Mouse (Mus musculus) embryo, embryonic 11 days (tissue): Measurements from ENCODE around the gene H2-Aa.
"Not testable (repeated sequence)": the region's sequence is repeated elsewhere in the genome, so short reads cannot be mapped to it uniquely, and the experiment has no call there.

Source experiments
- DNase-seq: peaks from one replicate; pipeline ENCODE4 v3.0.0-alpha.2; 2015

H2-Aa gene

DNA sequence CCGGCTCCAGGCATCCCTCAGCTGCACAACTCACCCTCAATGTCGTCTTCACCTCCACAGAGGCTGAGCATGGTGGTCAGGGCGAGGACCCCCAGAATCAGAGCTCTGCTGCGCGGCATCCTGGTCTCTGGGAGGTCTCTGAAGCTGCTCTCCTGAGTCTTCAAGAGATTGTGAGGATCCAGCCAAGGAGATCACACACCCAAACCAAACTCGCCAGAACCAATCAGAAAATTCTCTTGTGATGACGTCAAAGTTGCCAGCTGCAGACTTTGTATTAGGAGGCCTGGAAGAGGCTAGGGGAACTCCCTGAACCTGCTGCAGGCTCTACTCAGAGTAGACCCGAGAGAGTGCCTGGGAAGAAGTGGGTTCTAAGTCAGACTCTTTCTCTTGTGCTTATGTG lies at the start of gene H2-Aa:
Gene H2-Aa, minus strand, starts transcription at position 176 of the 400 bp plus-strand sequence.
- DNase-seq: peak; percentile 77

- no peak for DNase-seq
Observed at GRCm38 (mm10) chr17:34331200-34331599, 43.6 kb upstream of the H2-Aa start.

DNA sequence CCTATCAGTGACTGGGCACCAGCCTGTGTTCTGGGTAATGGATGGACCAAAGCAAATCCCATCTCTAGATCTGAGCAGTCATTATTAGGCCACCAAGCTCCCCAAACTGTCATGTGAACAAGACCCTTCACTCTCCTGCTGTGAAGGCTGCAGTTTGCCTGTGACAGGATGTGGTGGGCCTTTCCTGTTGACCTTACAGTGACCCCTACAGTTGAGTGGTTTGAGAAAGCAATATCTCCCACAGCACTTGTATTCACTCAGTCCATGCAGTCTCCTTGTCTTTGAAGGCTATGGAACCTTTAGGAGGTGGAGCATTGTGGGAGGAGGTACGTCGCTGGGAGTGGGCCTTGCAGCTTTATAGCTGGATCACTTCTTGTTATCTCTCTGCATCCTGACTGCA lies 42.2 kb upstream of the H2-Aa start:
- DNase-seq: peak; percentile 6

GRCm38 (mm10) chr17:34326373-34326772 lies 38.8 kb upstream of the H2-Aa start:
- DNase-seq: no peak

GRCm38 (mm10) chr17:34325436-34325835 lies 37.8 kb upstream of the H2-Aa start, which contains the start of gene H2-Eb2:
TSS of gene H2-Eb2 (plus strand) at chr17:34325665.
- DNase-seq: peak; percentile 8

GRCm38 (mm10) chr17:34317275-34317674 lies 29.7 kb upstream of the H2-Aa start:
- no peak for DNase-seq

GRCm38 (mm10) chr17:34316697-34317096 lies 29.1 kb upstream of the H2-Aa start:
- no peak for DNase-seq

DNA sequence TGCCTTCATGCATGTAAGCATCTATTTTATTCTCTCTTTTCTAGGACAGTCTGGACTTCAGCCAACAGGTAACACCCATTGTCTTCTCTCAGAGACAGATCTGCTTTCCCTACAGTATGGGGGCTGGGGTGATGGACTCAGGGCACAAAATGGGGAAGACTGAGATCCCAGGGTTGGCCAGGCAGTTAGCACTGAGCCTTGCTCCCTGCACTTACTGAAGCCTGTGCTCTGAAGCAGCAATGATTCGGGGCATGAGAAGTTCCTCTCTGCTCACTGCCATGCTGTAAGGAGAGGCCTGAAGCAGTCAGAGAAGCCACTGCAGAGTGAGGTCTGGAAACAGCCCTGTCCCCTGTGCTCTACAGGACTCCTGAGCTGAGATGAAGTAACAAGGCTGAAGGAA lies 27.9 kb upstream of the H2-Aa start:
- DNase-seq: no peak

GRCm38 (mm10) chr17:34314286-34314685 lies 26.7 kb upstream of the H2-Aa start:
- no peak for DNase-seq

DNA sequence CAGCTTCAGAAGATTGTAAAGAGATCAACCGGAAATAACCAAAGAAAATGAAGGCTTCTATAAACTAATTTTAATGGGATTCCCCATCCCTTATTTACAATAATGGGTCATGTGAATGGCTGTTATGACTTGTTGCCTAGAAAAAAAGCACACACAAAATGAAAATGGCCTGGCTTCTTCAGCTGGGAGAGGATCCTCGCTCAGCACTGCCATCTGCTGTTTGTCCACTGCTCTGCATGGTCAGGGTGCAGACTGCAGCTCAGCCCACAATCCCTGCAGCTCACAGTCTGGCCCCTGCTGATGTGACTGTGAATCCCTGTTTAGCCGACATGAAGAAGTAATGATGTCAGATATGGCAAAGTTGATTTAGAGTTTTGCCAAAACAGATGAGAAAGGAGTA lies 25.8 kb upstream of the H2-Aa start:
- DNase-seq: peak; percentile 78

GRCm38 (mm10) chr17:34312185-34312584 lies 24.6 kb upstream of the H2-Aa start:
- DNase-seq: no peak

GRCm38 (mm10) chr17:34310526-34310925 lies 22.9 kb upstream of the H2-Aa start:
- not testable (repeated sequence) for DNase-seq

GRCm38 (mm10) chr17:34309683-34310385 lies 22.2 kb upstream of the H2-Aa start:
- DNase-seq: peak; percentile 80

DNA sequence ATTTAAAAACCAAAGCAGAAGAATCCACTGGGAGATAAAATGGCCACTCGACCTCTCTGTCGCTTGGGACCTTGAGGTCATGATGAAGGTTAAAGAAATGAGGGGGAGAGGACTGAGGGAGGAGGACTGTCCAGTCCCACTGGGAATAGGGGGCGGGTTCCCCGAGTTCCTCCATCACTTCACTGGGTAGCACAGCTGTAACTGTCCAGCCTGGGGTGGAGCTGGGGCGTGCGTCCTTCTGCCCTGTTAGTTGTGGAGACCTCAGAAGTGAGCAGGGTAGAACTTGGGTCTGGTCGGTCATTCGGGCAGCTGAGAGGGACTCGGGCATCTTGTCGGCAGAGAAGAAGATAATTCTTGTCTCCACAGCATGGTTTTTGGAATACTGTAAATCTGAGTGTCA lies 21.6 kb upstream of the H2-Aa start:
- DNase-seq: peak; percentile 16

GRCm38 (mm10) chr17:34308161-34308560 lies 20.5 kb upstream of the H2-Aa start:
- no peak for DNase-seq

- no peak for DNase-seq
Observed at GRCm38 (mm10) chr17:34307216-34307615, 19.6 kb upstream of the H2-Aa start.

DNA sequence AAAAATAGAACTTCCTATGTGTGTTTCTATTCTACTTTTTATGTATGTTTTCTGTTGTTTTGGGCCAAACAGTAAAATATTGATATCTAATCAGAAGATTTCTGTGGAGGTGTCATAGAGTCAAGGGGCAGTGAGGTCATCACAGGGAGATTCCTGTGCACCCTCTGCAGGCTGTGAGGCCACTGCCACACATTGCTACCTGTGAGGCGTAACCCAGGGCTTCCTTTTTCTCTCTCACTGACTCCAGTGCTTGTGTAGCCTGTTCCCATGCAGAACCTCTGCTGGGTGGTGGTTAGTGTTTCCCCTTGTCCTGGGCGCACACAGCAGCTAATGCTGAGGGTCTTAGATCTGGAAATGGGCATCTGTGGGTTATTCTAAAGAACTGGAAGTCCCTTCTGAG lies 18.8 kb upstream of the H2-Aa start:
- DNase-seq: no peak

- peak; percentile 82 for DNase-seq
Observed at GRCm38 (mm10) chr17:34305380-34306030, 17.9 kb upstream of the H2-Aa start, which contains the start of gene H2-Eb1. TSS of gene H2-Eb1 (plus strand) at chr17:34305867.

- DNase-seq: peak; percentile 56
Observed at GRCm38 (mm10) chr17:34304751-34305150, 17.1 kb upstream of the H2-Aa start.

DNA sequence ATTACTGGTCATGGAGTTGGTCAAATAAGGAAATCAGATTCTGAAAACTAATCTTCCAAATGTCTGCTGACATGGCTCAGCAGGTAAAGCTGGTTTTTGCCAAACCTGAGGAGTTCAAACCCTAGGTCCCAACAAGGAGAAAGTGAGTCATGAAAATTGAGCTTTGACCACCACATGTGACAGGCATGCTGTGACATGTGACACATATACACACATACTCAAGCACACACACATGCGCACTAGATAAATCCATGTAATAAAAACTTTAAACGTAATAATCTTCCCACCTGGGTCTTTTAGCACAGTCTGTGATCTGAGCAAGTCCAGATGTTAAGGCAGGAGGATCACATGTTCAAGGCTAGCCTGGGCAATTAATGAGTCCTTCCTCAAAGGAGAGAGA lies 16.2 kb upstream of the H2-Aa start:
- no peak for DNase-seq

DNA sequence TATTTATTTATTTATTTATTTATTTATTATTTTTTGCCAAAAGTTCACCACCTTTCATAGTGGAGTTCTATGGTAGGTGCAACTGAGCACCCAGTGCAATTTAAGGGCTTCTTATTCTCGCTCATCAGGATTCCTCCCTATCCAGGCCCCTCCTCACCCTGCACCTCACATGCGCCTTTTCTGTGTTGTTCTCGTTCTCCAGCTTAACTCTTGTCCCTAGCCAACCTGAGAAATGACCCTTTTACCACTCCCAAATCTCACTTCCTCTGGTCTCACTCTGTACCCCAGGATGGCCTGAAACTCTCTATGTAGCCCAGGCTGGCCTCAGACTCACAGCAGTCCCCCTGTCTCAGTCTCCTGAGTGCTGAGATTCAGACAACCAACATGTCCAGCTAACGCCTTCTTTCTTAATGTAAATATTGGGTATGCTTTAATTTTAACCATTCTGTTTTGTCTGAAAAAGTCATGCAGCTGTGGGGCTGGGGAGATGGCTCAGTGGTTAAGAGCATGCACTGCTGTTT lies 14.1 kb upstream of the H2-Aa start:
- DNase-seq: no peak

- DNase-seq: no peak
Observed at GRCm38 (mm10) chr17:34300691-34301566, 13.3 kb upstream of the H2-Aa start.

DNA sequence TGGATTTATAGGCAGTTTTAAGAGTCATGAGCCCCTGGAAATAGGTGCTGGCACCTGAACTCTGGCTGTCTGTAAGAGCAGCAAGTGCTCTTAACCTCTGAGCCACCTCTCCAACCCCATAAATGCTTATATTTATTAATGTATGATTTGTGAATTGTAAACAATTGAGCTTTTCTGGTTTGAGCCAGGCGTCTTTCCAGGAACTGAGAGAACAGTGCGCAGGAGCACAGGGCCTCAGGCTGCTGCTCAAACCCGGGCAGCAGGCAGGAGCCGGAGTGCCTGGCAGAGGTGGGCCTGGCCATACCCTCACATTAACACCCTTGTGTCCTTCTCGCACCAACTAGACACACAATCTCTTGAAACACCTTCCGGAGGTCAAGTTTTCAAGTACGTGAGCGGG lies 12.4 kb upstream of the H2-Aa start:
- no peak for DNase-seq
